Mouse (Mus musculus) macrophage (primary cell): ENCODE results near the gene Bcl2. TPM values are rescaled to one million over a fixed set of nuclear protein-coding genes. Genes with fewer than 3 reads are reported as not detected.

Source experiments
- H3K27ac ChIP-seq: fragments of 350-480 bp; formaldehyde crosslinking; 2 replicates; pipeline ENCODE4 v1.9.0; 2021
- H3K36me3 ChIP-seq: fragments of 350-480 bp; formaldehyde crosslinking; 2 replicates; pipeline ENCODE4 v1.9.0; 2021; ENCODE audit errors: inconsistent target
- H3K4me3 ChIP-seq: fragments of 350-480 bp; formaldehyde crosslinking; 2 replicates; pipeline ENCODE4 v1.9.0; 2021; ENCODE audit errors: inconsistent target
- H3K79me2 ChIP-seq: fragments of 350-480 bp; formaldehyde crosslinking; 2 replicates; pipeline ENCODE4 v1.9.0; 2021; ENCODE audit errors: inconsistent target
- WGBS: methylation state at CpG from one replicate; pipeline ENCODE4 v1.1.7; 2026; ENCODE audit warnings: inconsistent platforms; ENCODE audit not compliant: missing documents; 5-methylcytosine and 5-hydroxymethylcytosine counted together
- polyA plus RNA-seq: library from polyadenylated mRNA; stranded (reverse); fragments of 250-400 nt; gene quantifications from 3 replicates; pipeline ENCODE4 v1.2.4, GENCODE M21; 2018; ENCODE audit warnings: inconsistent platforms
- total RNA-seq, 78 experiments: library from RNA; depleted of rRNA; stranded (reverse); fragments of 250-400 nt; gene quantifications; 1 replicate in 9 of 78; 2 replicates in 24 of 78; 3 replicates in 43 of 78; 4 replicates in 2 of 78; pipeline ENCODE4 v1.2.4; 2018; ENCODE audit warnings: inconsistent platforms in 56 of 78

Bcl2 gene
- total RNA-seq (2018; cell fraction: chromatin; rRNA removed) = 10 to 100 TPM in 16 of 26 experiments, 1 to 10 TPM in 10; 3.3 to 19.3 (median 10.8) TPM
- total RNA-seq (2018; cell fraction: cytosol; rRNA removed) = 1 to 10 TPM; 2.4 to 5.1 (median 3.4) TPM
- 10 to 100 TPM in 20 of 26 experiments, 1 to 10 TPM in 6; 6.6 to 53.9 (median 11.6) TPM for total RNA-seq (2018; cell fraction: nucleus; rRNA removed)
- polyA plus RNA-seq = 1.2 to 8.2 TPM (median 3.0 TPM) in 3 replicates

- H3K27ac ChIP-seq = peak within 1 kb of the TSS; percentile 64
- H3K79me2 ChIP-seq = peaks cover 33% of the 10 kb centered on the region; the same call in 1 of the 2 replicates
- 1% methylated on average over 66 of the region's 95 CpGs for whole genome bisulfite sequencing
- no peaks in the 10 kb centered on the region for H3K36me3 ChIP-seq
- peak within 1 kb of the TSS; percentile 67 for H3K4me3 ChIP-seq
These were observed at the start of gene Bcl2 for GRCm38 (mm10) chr1:106713621-106714529. Bcl2 (minus strand) TSS chr1:106714274.

DNA sequence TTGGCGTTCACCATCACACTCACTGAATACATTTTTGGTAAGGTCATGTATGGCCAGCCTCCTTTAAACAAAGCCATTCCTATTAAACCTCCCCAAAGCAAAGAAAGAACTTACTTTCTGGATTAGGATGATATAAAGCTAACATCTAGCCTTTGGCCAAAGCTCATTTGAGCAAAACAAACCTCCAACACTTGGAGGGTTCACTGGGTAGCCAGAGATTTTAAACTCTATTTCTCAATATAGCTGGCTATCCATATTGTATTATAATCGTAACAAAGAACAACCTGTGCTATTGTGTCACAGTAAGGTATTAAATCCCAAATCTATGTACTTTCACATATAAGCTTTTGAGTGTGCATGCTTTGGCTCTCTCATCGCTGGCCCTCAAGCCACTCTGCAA lies 46.7 kb upstream of the Bcl2 start:
- Histone ChIP-seq H3K79me2 (no peaks in the 10 kb centered on the region; the same call in 1 of the 2 replicates), H3K36me3 (0 out of 2 replicates have a peak, but pooled peaks cover 5% of the 10 kb centered on the region), H3K4me3 (no peak overlapping the region), H3K27ac (no peak overlapping the region)
- 70% methylated on average over 3 of the region's 3 CpGs for WGBS

DNA sequence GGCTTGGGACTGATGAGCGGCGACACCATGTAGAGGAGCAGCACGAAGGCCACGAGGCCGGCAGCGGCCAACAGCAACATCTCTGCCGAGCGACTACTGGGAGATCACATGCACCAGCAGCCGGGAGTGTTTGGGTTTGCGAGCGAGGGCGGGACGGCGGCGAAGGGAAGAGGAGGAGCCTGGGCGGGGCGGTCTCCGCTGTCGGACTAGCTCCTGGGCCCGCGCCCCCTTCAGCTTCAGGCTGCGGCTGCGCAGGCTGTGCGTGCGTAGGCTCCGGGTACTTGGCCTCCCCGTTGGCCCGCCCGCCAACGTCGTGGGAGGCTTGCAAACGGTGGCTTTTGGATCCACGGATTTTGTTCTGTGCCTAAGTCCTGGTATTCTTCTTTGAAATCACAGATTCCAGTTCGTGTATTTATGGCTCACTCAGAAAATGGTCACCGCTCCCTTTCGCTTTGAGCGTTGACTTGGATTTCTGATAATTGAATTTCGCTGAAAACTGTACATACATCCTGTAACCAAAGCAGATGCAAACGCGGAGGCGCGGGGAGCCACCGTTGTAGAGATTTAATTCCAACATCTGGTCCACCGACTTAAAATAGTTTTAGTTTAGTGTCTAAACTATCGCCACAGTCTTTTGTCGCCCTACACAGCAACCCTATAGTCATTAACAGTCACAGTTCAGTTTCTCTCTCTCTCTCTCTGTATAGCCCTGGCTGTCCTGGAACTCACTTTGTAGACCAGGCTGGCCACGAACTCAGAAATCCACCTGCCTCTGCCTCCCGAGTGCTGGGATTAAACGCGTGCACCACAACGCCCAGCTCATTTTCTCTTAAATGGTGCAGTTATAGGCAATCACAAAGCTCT lies 45.7 kb upstream of the Bcl2 start, which contains the start of gene Kdsr:
Kdsr (minus strand) TSS at position 156 of the 864 bp plus-strand sequence.
- Histone ChIP-seq H3K79me2 (no peaks in the 10 kb centered on the region; the same call in 1 of the 2 replicates), H3K27ac (peak within 1 kb of the TSS; percentile 54), H3K4me3 (peak within 1 kb of the TSS; percentile 79), H3K36me3 (no peaks in the 10 kb centered on the region)
- WGBS = under 1% methylated on average over 51 of the region's 51 CpGs

- under 1% methylated on average over 34 of the region's 34 CpGs for WGBS
- Histone ChIP-seq H3K4me3 (peak overlapping the region; percentile 79), H3K36me3 (no peaks in the 10 kb centered on the region), H3K27ac (peak overlapping the region; percentile 37), H3K79me2 (no peaks in the 10 kb centered on the region; the same call in 1 of the 2 replicates)
These were observed 44.9 kb upstream of the Bcl2 start for GRCm38 (mm10) chr1:106758734-106759571.

DNA sequence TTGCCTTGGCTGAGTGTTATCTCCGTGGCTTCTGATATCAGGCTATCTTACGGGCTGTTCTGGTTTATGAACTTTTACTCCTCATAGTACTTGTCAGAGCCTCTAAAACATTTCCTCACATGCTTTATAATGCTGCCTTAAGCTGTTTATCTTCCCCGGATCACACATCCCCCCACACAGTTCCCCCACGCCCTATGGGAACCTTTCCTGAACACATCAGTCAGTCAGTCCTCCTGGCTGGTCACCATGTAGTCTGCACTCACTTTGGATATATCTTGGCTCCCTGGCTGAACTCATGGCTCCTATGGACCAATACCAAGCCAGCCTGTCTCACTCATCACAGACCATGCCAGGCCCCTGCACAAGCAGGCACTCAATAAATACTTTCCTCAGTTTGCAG lies 42.6 kb upstream of the Bcl2 start:
- Histone ChIP-seq H3K79me2 (no peaks in the 10 kb centered on the region; the same call in 1 of the 2 replicates), H3K4me3 (no peak overlapping the region), H3K36me3 (peaks cover 9% of the 10 kb centered on the region; the same call in 1 of the 2 replicates), H3K27ac (no peak overlapping the region)
- WGBS = 89% methylated on average over 4 of the region's 4 CpGs

- no peaks in the 10 kb centered on the region; the same call in 1 of the 2 replicates for H3K79me2 ChIP-seq
- H3K36me3 ChIP-seq = peaks cover 9% of the 10 kb centered on the region
- WGBS = 93% methylated on average over 3 of the region's 5 CpGs
- H3K4me3 ChIP-seq = no peak overlapping the region
- H3K27ac ChIP-seq = no peak overlapping the region
These were observed 37.9 kb upstream of the Bcl2 start for GRCm38 (mm10) chr1:106752013-106752412.

DNA sequence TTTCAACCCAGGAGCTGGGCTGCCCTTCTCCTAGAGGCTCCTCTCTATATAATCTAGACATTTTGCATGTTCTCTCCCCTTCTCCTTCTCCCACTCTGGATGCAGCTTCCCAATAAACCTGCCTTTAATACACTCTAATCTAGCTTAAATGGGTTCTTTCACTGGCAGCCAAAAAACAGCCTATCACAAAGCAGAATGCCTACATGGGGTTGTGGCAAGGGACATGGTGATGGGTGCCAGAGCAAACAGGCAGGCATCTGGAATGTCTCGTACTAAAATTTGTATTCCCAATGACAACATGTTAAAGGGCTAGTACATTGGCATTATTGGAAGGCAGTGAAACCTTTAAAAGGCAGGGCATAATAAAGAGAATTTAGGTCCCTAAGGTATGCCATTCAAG lies 36.6 kb upstream of the Bcl2 start:
- Histone ChIP-seq H3K27ac (no peak overlapping the region), H3K79me2 (no peaks in the 10 kb centered on the region), H3K4me3 (no peak overlapping the region), H3K36me3 (peaks cover 15% of the 10 kb centered on the region)
- WGBS = 100% methylated on average over 1 of the region's 1 CpGs

DNA sequence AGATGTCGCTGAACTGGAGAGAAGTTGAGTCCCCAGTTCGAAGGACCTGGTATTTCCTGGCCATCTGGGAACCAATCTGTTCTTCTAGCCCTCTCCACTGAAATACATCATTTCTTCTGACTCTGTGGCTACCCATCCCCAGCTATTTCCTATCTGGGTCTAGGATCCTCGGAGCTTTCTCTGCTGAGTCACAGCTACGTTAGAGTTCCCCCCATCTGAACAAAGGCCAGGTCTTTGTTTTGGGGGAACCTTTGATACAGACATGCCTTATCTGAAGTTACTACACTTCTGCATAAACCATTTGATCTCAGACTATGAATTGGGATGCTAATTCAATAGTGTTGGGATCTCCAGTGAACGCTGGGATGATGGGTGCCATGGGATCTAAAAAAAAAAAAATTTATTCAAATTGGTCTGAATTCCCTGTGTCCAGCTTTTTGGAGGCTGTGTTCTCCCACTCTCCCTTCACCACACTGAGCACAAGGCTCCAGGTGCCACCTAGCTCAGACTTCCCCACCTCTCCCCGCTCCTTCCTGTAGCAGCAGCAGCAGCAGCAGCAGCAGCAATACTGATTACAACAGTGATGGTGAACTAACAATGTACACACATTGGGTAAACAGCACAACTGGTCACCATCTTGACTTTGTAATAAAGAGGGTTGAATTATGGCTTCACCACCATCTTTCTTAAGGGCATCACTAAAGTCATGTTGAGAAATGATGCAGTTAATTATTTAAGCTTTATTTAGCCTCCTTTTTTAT lies 34.7 kb upstream of the Bcl2 start:
- WGBS = 84% methylated on average over 6 of the region's 6 CpGs
- peaks cover 15% of the 10 kb centered on the region for H3K36me3 ChIP-seq

DNA sequence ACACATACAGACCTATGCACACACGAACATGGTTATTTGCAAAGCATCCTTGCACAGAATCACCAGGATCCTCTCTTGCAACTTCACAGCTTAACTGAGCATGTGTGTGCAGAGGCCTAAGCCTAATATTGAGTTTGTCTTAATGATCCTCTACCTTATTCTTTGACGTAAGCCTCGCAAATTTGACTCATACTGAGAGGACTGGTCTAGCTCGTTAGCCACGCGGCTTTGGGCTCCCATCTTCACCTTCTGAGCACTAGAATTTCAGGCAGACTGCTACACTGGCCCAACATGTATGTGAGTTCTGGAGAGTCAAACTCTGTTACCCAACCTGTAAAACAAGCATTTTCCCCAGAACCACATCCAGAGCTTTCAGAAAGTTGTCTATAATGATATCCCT lies 28.9 kb upstream of the Bcl2 start:
- H3K4me3 ChIP-seq = no peak overlapping the region
- 93% methylated on average over 6 of the region's 6 CpGs for WGBS
- H3K27ac ChIP-seq = no peak overlapping the region
- H3K79me2 ChIP-seq = no peaks in the 10 kb centered on the region
- H3K36me3 ChIP-seq = peaks cover 19% of the 10 kb centered on the region

More for the DNA sequence above, 34.7 kb upstream of the Bcl2 start:
- H3K4me3 ChIP-seq = no peak overlapping the region
- H3K79me2 ChIP-seq = no peaks in the 10 kb centered on the region
- H3K27ac ChIP-seq = no peak overlapping the region

DNA sequence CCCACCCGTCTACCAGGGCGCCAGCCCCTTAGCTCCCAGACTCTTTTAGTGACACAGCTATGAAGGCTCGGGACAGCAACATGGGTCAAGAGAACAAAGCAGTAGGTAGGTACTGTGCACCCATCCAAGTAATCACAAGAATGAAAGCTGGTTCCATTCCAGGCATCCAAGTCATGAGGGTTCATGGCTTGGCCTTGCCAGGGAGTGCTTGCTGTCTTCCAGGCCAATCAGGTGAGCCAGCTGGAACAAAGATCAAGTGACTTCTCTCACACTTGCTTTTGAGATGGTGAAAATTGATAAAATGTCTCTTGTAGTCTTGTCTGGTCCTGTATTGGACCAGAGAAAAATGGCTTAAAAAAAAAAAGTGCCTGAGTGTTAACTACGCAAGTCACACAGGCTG lies 26.7 kb upstream of the Bcl2 start:
- H3K79me2 ChIP-seq = no peaks in the 10 kb centered on the region
- peaks cover 12% of the 10 kb centered on the region; the same call in 1 of the 2 replicates for H3K36me3 ChIP-seq
- no peak overlapping the region for H3K27ac ChIP-seq
- no peak overlapping the region for H3K4me3 ChIP-seq
- 100% methylated on average over 4 of the region's 4 CpGs for WGBS

DNA sequence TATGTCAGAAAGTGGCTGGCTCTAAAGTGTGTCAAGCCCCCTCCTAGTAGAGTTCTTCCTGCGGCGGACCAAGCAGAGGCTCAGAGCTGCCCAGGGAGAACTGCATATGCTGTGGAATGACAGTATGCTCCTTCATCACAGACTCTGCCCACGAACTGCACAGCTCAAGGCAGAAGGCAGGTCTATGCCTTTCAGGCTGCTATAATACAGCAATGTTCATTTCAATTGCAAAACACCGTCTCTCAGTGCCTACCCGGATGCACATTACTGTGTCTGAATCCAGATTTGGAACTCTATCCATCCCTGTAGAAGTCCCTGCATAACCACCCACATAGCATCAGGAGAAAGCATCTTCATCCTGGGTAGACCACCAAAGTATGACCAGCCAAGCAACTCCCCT lies 25.7 kb upstream of the Bcl2 start:
- Histone ChIP-seq H3K4me3 (no peak overlapping the region), H3K79me2 (no peaks in the 10 kb centered on the region), H3K36me3 (peaks cover 12% of the 10 kb centered on the region; the same call in 1 of the 2 replicates), H3K27ac (no peak overlapping the region)
- 92% methylated on average over 5 of the region's 5 CpGs for WGBS

GRCm38 (mm10) chr1:106738092-106738491 lies 24.0 kb upstream of the Bcl2 start:
- Histone ChIP-seq H3K36me3 (peaks cover 15% of the 10 kb centered on the region; the same call in 1 of the 2 replicates), H3K4me3 (no peak overlapping the region), H3K79me2 (no peaks in the 10 kb centered on the region), H3K27ac (no peak overlapping the region)
- WGBS = 94% methylated on average over 3 of the region's 3 CpGs

DNA sequence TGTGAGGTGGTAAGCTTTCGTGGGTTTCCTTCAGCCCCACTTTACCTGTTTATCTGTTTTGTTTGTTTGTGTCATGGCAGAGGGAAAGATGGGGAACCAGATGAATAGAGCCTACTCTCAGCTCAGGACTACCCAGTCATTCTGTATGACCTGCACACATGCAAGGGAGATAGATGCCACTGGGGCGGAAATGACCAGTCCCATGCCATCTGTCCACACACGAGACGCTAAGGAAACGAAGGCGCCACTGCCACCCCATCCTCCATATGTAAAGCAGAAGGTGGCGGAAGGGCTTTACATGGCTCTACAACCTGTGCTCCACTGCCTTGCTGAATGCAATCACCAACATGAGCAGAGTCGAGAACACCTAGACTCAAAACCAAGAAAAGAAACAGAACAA lies 22.1 kb upstream of the Bcl2 start:
- WGBS = over 99% methylated on average over 8 of the region's 8 CpGs
- H3K27ac ChIP-seq = no peak overlapping the region
- 0 out of 2 replicates have a peak, but pooled peaks cover 10% of the 10 kb centered on the region for H3K36me3 ChIP-seq

More for the DNA sequence above, 22.1 kb upstream of the Bcl2 start:
- no peaks in the 10 kb centered on the region for H3K79me2 ChIP-seq
- no peak overlapping the region for H3K4me3 ChIP-seq
